In the genomic region with DNA sequence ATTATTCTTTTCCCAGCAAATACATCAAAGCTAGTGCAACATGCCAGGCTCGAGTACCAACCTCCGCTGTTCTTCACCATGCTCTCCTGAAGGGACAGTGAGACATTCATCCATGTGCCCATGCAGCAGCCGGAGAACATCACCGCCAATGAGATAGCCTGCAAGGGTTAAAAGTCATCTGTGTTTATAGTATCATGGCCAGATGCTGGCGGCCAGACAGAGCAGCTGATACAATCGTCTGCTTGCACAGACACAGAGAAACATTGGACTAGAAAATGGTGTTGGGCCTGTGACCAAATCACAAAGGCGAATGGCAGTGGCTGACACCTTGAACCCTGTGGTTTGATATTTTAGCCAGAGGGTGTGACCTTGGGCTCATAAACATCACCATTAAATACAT, we compare ENCODE assay signal across 17 mouse cellular contexts.
DNase-seq lines count a peak whose midpoint lies in the region; TF ChIP-seq lines count a peak whose summit lies in the region.
"Had no signal": no experiment of that assay in that cellular context is flagged by ENCODE, and none has a peak within 500 bp of the region (broad histone marks: within the 10 kb centered on the region; RNA-seq: fewer than 3 reads in every experiment).

No protein-coding gene starts in this region.

- H3K9me3 ChIP-seq in hindbrain, embryonic 10.5 days = no peaks in the 10 kb centered on the region
- H3K9me3 ChIP-seq: embryonic facial prominence, embryonic 12.5 days; forebrain, embryonic 15.5 days; heart, embryonic 15.5 days had no signal

- 57% methylated on average over 7 of the region's 7 CpGs for WGBS in cerebellum, adult 2 months
- 83% methylated on average over 7 of the region's 7 CpGs for WGBS in hindbrain, embryonic 10.5 days

- H3K36me3 ChIP-seq in hindbrain, embryonic 10.5 days = no peaks in the 10 kb centered on the region
- H3K36me3 ChIP-seq: embryonic facial prominence, embryonic 12.5 days; forebrain, embryonic 15.5 days had no signal

- peak; percentile 31 to 47 for DNase-seq in cerebellum, postnatal 14 days
- DNase-seq in cerebellum, adult 2 months = no peak
- DNase-seq in layer of hippocampus, adult 2 months (ENCODE audit: low spot score in 2 of 2) = no peak
- no peak for DNase-seq in layer of hippocampus, adult 9-10 months (ENCODE audit: low spot score)
- peak; percentile 14 for DNase-seq in lung, postnatal 10 days
- DNase-seq in lung, postnatal 36 days = no peak
- DNase-seq in hindbrain, embryonic 10.5 days (ENCODE audit: low spot score) = no peak
- DNase-seq: adrenal gland, postnatal 14 days; cerebellum, adult 18-20 months; cerebellum, postnatal 25 days; gastrocnemius, postnatal 36 days; heart, adult 18-20 months; heart, postnatal 14 days had no signal

- no peak overlapping the region for H3K27ac ChIP-seq in cerebellum, adult 2 months (ENCODE audit: insufficient read depth, low read length)
- peak overlapping the region; percentile 69; the same call in 1 of the 2 replicates for H3K27ac ChIP-seq in layer of hippocampus, adult 2 months
- no peak overlapping the region for H3K27ac ChIP-seq in hindbrain, embryonic 10.5 days
- H3K27ac ChIP-seq: embryonic facial prominence, embryonic 12.5 days; forebrain, embryonic 15.5 days; heart, embryonic 15.5 days; hindbrain, embryonic 14.5 days had no signal

- H3K27me3 ChIP-seq in cerebellum, adult 2 months (ENCODE audit: control insufficient read depth, insufficient read depth, low read length) = no peaks in the 10 kb centered on the region
- no peaks in the 10 kb centered on the region for H3K27me3 ChIP-seq in hindbrain, embryonic 10.5 days (ENCODE audit: insufficient read depth, poor library complexity, severe bottlenecking)
- H3K27me3 ChIP-seq: embryonic facial prominence, embryonic 12.5 days; forebrain, embryonic 15.5 days; heart, embryonic 15.5 days had no signal

- TF ChIP-seq POLR2A in cerebellum, adult 2 months (IDR thresholded peaks at IDR 0.05; ENCODE audit: borderline replicate concordance, insufficient read depth, low read length) = no peak

- H3K4me1 ChIP-seq in cerebellum, adult 2 months (ENCODE audit: control insufficient read depth, insufficient read depth, low read length) = peaks cover 22% of the 10 kb centered on the region
- no peaks in the 10 kb centered on the region for H3K4me1 ChIP-seq in hindbrain, embryonic 10.5 days (replicated peaks)
- H3K4me1 ChIP-seq: embryonic facial prominence, embryonic 12.5 days; forebrain, embryonic 15.5 days had no signal

- H3K4me3 ChIP-seq in cerebellum, adult 2 months (replicated peaks; ENCODE audit: insufficient read depth, low read depth, low read length) = no peak overlapping the region
- H3K4me3 ChIP-seq in layer of hippocampus, adult 2 months = no peak overlapping the region
- no peak overlapping the region for H3K4me3 ChIP-seq in hindbrain, embryonic 10.5 days
- H3K4me3 ChIP-seq: embryonic facial prominence, embryonic 12.5 days; forebrain, embryonic 15.5 days; heart, embryonic 15.5 days had no signal

- no peak for TF ChIP-seq CTCF in cerebellum, adult 2 months (IDR thresholded peaks at IDR 0.05; ENCODE audit: borderline replicate concordance, insufficient read depth, low read depth, low read length)
- TF ChIP-seq CTCF in layer of hippocampus, adult 2 months (conservative IDR thresholded peaks at IDR 0.05) = no peak

Comparison
In these comparisons a context has a peak if more than half of its experiments do, and no peak if none do; other contexts are left out.
1. DNase-seq: peak in cerebellum, postnatal 14 days (2 of 2) and lung, postnatal 10 days (single experiment); none in cerebellum, adult 2 months (0 of 2), layer of hippocampus, adult 2 months (0 of 2), layer of hippocampus, adult 9-10 months (single experiment), lung, postnatal 36 days (single experiment) and hindbrain, embryonic 10.5 days (single experiment).